Mouse (Mus musculus) liver, embryonic 14.5 days (tissue): ENCODE data around the gene Ddx51.

Source experiments
- CTCF ChIP-seq: IDR thresholded peaks from 2 replicates; pipeline ENCODE4 v1.5.1; 2016; ENCODE audit warnings: antibody characterized with exemption, low read depth, control low read depth
- EP300 ChIP-seq: IDR thresholded peaks from 2 replicates; pipeline ENCODE4 v1.6.1; 2016; ENCODE audit warnings: antibody characterized with exemption, low read depth

GRCm38 (mm10) chr5:110682041-110682440 lies 28.8 kb downstream of the Ddx51 start:
- no peak for TF ChIP-seq EP300
- TF ChIP-seq CTCF, result no peak
